ENCODE assay signal across 25 mouse cellular contexts in the genomic region with DNA sequence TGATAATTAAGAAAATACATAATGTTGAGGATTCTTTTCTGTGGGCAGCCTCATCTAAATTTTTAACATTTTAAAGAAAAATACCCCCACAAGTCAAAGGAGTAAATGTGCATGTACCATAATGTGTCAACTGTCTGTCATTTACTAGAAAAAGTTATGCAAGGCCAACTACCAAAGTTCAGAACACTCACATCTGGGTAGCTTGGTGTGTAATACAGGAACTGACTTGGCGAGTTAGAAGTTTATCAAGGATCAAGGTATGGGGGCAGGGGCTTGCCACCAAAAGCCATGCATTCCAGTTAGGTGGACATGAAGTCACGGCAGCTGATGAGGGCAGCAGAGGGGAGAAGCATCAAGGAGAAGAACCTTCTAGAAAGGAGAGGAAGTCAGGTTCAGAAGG. TPM values are rescaled to one million over a fixed set of nuclear protein-coding genes. Genes with fewer than 3 reads are reported as not detected.
DNase-seq lines count a peak whose midpoint lies in the region; ATAC-seq and TF ChIP-seq lines count a peak whose summit lies in the region.
"Had no signal": no experiment of that assay in that cellular context is flagged by ENCODE, and none has a peak within 500 bp of the region (broad histone marks: within the 10 kb centered on the region; RNA-seq: fewer than 3 reads in every experiment).

No protein-coding gene starts in this region.

- no peaks in the 10 kb centered on the region for H3K27me3 ChIP-seq in erythroblast, embryonic 14.5 days (ENCODE audit: control insufficient read depth)
- H3K27me3 ChIP-seq in thymus, adult 2 months (ENCODE audit: control insufficient read depth, insufficient read depth, low read length) = no peaks in the 10 kb centered on the region
- H3K27me3 ChIP-seq in liver, embryonic 14.5 days (ENCODE audit: control insufficient read depth, insufficient read depth, low read length) = no peaks in the 10 kb centered on the region
- H3K27me3 ChIP-seq: embryonic facial prominence, embryonic 12.5 days; forebrain, embryonic 15.5 days; Patski had no signal

- no peak for TF ChIP-seq CTCF in thymus, adult 2 months (IDR thresholded peaks at IDR 0.05; ENCODE audit: borderline replicate concordance, control insufficient read depth, extremely low read depth, insufficient read depth, low read length, poor library complexity)
- TF ChIP-seq CTCF in liver, embryonic 14.5 days (IDR thresholded peaks at IDR 0.05; ENCODE audit: low read depth) = no peak

- H3K9ac ChIP-seq in liver, embryonic 14.5 days (replicated peaks) = peak overlapping the region; percentile 65; the same call in 1 of the 2 replicates
- H3K9ac ChIP-seq: embryonic facial prominence, embryonic 12.5 days; forebrain, embryonic 15.5 days had no signal

- peak overlapping the region; percentile 61 for H3K4me2 ChIP-seq in liver, embryonic 14.5 days (ENCODE audit: low read depth)
- H3K4me2 ChIP-seq: embryonic facial prominence, embryonic 12.5 days; forebrain, embryonic 15.5 days had no signal

- peak overlapping the region; percentile 39; the same call in 1 of the 2 replicates for H3K27ac ChIP-seq in thymus, adult 2 months (ENCODE audit: control insufficient read depth, insufficient read depth, low read length)
- peak overlapping the region; percentile 95 for H3K27ac ChIP-seq in liver, embryonic 14.5 days
- H3K27ac ChIP-seq: embryonic facial prominence, embryonic 12.5 days; forebrain, embryonic 15.5 days; heart, adult 2 months had no signal

- TF ChIP-seq POLR2A in thymus, adult 2 months (IDR thresholded peaks at IDR 0.05; ENCODE audit: control insufficient read depth, extremely low read depth, insufficient read depth, low read length, poor library complexity) = no peak

- DNase-seq in thymus, adult 2 months = no peak
- DNase-seq in thymus, postnatal 10 days (ENCODE audit: low spot score in 2 of 2) = no peak
- no peak for DNase-seq in liver, embryonic 14.5 days (ENCODE audit: low read depth in 3 of 3, low spot score in 3 of 3)
- DNase-seq in B cell, adult 2 months = no peak
- no peak for DNase-seq in embryo, embryonic 10 days (ENCODE audit: low spot score)
- DNase-seq: adrenal gland, adult 8-10 months; cerebellum, adult 18-20 months; cerebellum, postnatal 14 days; gastrocnemius, postnatal 14 days; heart, postnatal 4 days; kidney, postnatal 36 days; layer of hippocampus, postnatal 36 days; lung, adult 2 months; lung, postnatal 14 days; midbrain, embryonic 14.5 days; thymus, postnatal 25 days had no signal

- ATAC-seq in erythroblast, adult 5-6 weeks (replicated peaks; ENCODE audit: low FRiP score, poor library complexity, severe bottlenecking) = no peak
- ATAC-seq in liver, embryonic 14.5 days (ENCODE audit: insufficient read depth) = no peak
- ATAC-seq: CD4-positive, CD25-positive, alpha-beta regulatory T cell, adult 4 months; forebrain, embryonic 15.5 days; hindbrain, embryonic 16.5 days; intestine, embryonic 16.5 days; Patski had no signal

- H3K4me1 ChIP-seq in erythroblast, embryonic 14.5 days (ENCODE audit: control insufficient read depth) = peaks cover 89% of the 10 kb centered on the region
- peaks cover 55% of the 10 kb centered on the region for H3K4me1 ChIP-seq in thymus, adult 2 months (replicated peaks; ENCODE audit: control insufficient read depth, insufficient read depth, low read length)
- peaks cover 63 to 65% of the 10 kb centered on the region in 2 experiments for H3K4me1 ChIP-seq in liver, embryonic 14.5 days (replicated peaks; ENCODE audit: control insufficient read depth in 2 of 2, insufficient read depth in 2 of 2, low read length in 1 of 2)

- WGBS in thymus, adult 2 months = 58% methylated on average over 2 of the region's 2 CpGs
- 51% methylated on average over 2 of the region's 2 CpGs for WGBS in liver, embryonic 14.5 days (ENCODE audit: insufficient replicate concordance)

- peak overlapping the region; percentile 63 for H3K4me3 ChIP-seq in erythroblast, embryonic 14.5 days (replicated peaks)
- H3K4me3 ChIP-seq in thymus, adult 2 months (ENCODE audit: control insufficient read depth, insufficient read depth, low read length) = no peak overlapping the region
- peak overlapping the region in 1 of 2 experiments; percentile 46; a peak in 3 of 4 replicates for H3K4me3 ChIP-seq in liver, embryonic 14.5 days (ENCODE audit: insufficient read depth in 1 of 2, low read depth in 2 of 2, low read length in 2 of 2)
- H3K4me3 ChIP-seq: embryonic facial prominence, embryonic 12.5 days; forebrain, embryonic 15.5 days; heart, adult 2 months had no signal

- H3K9me3 ChIP-seq in erythroblast, embryonic 14.5 days (ENCODE audit: control insufficient read depth, low read length) = no peaks in the 10 kb centered on the region
- H3K9me3 ChIP-seq in liver, embryonic 14.5 days (ENCODE audit: control insufficient read depth, low read length) = no peaks in the 10 kb centered on the region
- H3K9me3 ChIP-seq: embryonic facial prominence, embryonic 12.5 days; forebrain, embryonic 15.5 days had no signal

- no peak for TF ChIP-seq EP300 in liver, embryonic 14.5 days (IDR thresholded peaks at IDR 0.05; ENCODE audit: low read depth)

- H3K36me3 ChIP-seq in erythroblast, embryonic 14.5 days (ENCODE audit: control insufficient read depth) = peaks cover 69% of the 10 kb centered on the region
- H3K36me3 ChIP-seq in thymus, adult 2 months (ENCODE audit: control insufficient read depth, insufficient read depth, low read length) = peaks cover 11% of the 10 kb centered on the region; the same call in 1 of the 2 replicates
- peaks cover 10% of the 10 kb centered on the region for H3K36me3 ChIP-seq in liver, embryonic 14.5 days (replicated peaks; ENCODE audit: control insufficient read depth, insufficient read depth, low read depth)

RNA-seq across cellular contexts. Expression of a gene that starts 13.2 kb away (rescaled TPM):
- polyA plus RNA-seq in erythroblast, embryonic 14.5 days (2012) = 0.73 and 0.85 TPM in 2 replicates
- total RNA-seq in erythroblast, adult 5-6 weeks (2015; ENCODE audit: low replicate concordance) = 25.7 and 53.4 TPM in 2 replicates
- 57.3 and 58.4 TPM in 2 replicates for total RNA-seq in erythroblast, adult 5-6 weeks (2017; ENCODE audit: low replicate concordance)
- polyA plus RNA-seq in thymus, adult 2 months (2012; rRNA removed) = 40.2 and 45.4 TPM in 2 replicates
- polyA plus RNA-seq in liver, embryonic 14.5 days (2012; rRNA removed) = 4.0 and 5.4 TPM in 2 replicates
- 4.2 and 5.8 TPM in 2 replicates for polyA plus RNA-seq in liver, embryonic 14.5 days (2014; fragmentation: Nextera tagmentation; extraction: Ambion mirVana)
